Mouse (Mus musculus) limb, embryonic 11.5 days (tissue): Measurements from ENCODE around the gene Pdcd4. TPM values are rescaled to one million over a fixed set of nuclear protein-coding genes. Genes with fewer than 3 reads are reported as not detected.

Experiments used
- ATAC-seq: fragments of 200-750 bp; cut with Nextera tagmentation; 2 replicates; pipeline ENCODE4 v1.8.0; 2017; ENCODE audit warnings: low read depth; ENCODE audit not compliant: insufficient number of reproducible peaks, low FRiP score, low TSS enrichment
- DNase-seq: peaks from one replicate; pipeline ENCODE4 v3.0.0-alpha.2; 2015; ENCODE audit warnings: low spot score
- H3K27ac ChIP-seq: fragments of 300-500 bp; sonication (generic); replicated peaks from 2 replicates; pipeline ENCODE4 v1.5.1; 2014; ENCODE audit warnings: low read depth, mild to moderate bottlenecking, low read length
- H3K27me3 ChIP-seq: fragments of 300-500 bp; sonication (generic); 2 replicates; pipeline ENCODE4 v1.6.1; 2014; ENCODE audit warnings: mild to moderate bottlenecking, low read length, mixed read lengths; ENCODE audit not compliant: control insufficient read depth, insufficient read depth
- H3K36me3 ChIP-seq: fragments of 300-500 bp; sonication (generic); 2 replicates; pipeline ENCODE4 v1.6.1; 2014; ENCODE audit warnings: mild to moderate bottlenecking, low read length, moderate library complexity, mixed read lengths; ENCODE audit not compliant: control insufficient read depth, insufficient read depth
- H3K4me1 ChIP-seq: fragments of 300-500 bp; sonication (generic); 2 replicates; pipeline ENCODE4 v1.6.1; 2014; ENCODE audit warnings: low read length, mixed read lengths; ENCODE audit not compliant: control insufficient read depth, insufficient read depth
- H3K4me2 ChIP-seq: fragments of 300-500 bp; sonication (generic); 2 replicates; pipeline ENCODE4 v1.6.1; 2014; ENCODE audit warnings: low read depth, mild to moderate bottlenecking, moderate library complexity; ENCODE audit not compliant: severe bottlenecking
- H3K4me3 ChIP-seq: fragments of 300-500 bp; sonication (generic); 2 replicates; pipeline ENCODE4 v1.5.1; 2014; ENCODE audit warnings: low read depth, low read length
- H3K9ac ChIP-seq: fragments of 300-500 bp; sonication (generic); 2 replicates; pipeline ENCODE4 v1.6.1; 2014; ENCODE audit warnings: mild to moderate bottlenecking, low read length
- H3K9me3 ChIP-seq: fragments of 300-500 bp; sonication (generic); 2 replicates; pipeline ENCODE4 v1.6.1; 2016; ENCODE audit warnings: low read length; ENCODE audit not compliant: control insufficient read depth
- WGBS: fragments of 180-500 bp; shearing (Covaris S2); extraction: QIAGEN DNeasy Blood & Tissue Kit; methylation state at CpG from one replicate; pipeline ENCODE4 v1.1.7; 2014; 5-methylcytosine and 5-hydroxymethylcytosine counted together
- polyA plus RNA-seq: library from polyadenylated mRNA; unstranded; fragments of >200 nt; fragmentation: Nextera tagmentation; extraction: Ambion mirVana; gene quantifications from 2 replicates; pipeline ENCODE4 v1.2.1, GENCODE M21; 2014

Pdcd4 gene
- polyA plus RNA-seq, 1 experiment from 2014 or later = 75.5 TPM

DNA sequence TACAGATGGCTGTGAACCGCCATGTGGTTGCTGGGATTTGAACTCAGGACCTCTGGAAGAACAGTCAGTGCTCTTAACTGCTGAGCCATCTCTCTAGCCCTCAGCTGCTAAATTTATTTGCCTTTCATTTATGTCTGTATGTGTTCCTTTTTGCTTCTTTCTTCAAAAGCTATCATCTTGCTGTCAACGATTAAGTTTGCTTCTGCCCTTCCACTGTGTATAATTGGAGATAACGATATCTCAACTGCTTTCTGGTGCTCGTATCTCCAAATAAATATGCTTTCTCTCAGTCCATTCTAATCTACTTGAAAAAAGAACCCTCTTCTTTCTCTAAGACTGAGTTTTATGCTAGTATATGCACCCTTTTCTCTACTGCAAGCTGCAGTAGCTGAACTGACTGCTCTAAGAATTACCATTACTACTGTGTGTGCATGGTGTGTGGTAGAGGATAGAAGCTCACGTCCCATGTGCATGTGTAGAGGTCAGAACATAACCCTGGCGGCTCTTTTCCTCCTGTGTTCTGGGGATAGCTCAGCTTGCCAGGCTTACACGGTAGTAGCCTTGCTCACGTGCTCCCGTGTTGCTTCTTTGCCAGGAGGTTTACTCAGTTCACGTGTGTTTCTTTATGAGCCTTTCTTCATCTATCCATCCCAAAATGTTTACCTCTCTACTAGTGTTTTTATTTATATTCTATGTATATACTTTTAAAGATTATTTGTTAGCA is 73.0 kb downstream of the Pdcd4 start:
- DNase-seq (no peak), ATAC-seq (no peak)
- H3K36me3 ChIP-seq = no peaks in the 10 kb centered on the region
- no peaks in the 10 kb centered on the region for H3K27me3 ChIP-seq
- H3K4me1 ChIP-seq = no peaks in the 10 kb centered on the region
- H3K27ac ChIP-seq = no peak overlapping the region
- no peak overlapping the region for H3K4me2 ChIP-seq
- 92% methylated on average over 10 of the region's 10 CpGs for WGBS
- no peaks in the 10 kb centered on the region for H3K9me3 ChIP-seq
- H3K4me3 ChIP-seq = no peak overlapping the region
- no peak overlapping the region for H3K9ac ChIP-seq

DNA sequence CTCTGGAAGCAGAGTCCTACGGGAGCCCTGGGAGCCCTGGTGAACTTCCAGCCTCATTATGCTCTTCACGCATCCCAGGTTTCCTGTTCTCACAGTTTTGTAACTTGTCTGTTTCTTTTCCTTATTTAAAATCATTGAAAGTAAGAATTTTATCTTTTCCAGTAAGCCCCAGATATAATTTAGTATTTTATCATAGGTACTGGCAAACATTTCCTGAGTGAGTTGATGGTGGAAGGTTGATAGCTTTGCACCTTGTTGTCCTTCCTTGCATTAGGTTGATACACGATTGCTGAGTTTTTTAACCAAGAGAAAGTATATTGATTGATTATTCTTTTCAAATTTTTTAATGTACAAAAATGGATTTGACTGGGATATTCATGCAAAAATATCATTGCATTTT is 77.2 kb downstream of the Pdcd4 start:
- no peaks in the 10 kb centered on the region; the same call in 1 of the 2 replicates for H3K4me1 ChIP-seq
- H3K27me3 ChIP-seq = no peaks in the 10 kb centered on the region
- H3K4me3 ChIP-seq = no peak overlapping the region
- no peak overlapping the region for H3K4me2 ChIP-seq
- no peak overlapping the region for H3K9ac ChIP-seq
- H3K9me3 ChIP-seq = no peaks in the 10 kb centered on the region
- ATAC-seq (no peak), DNase-seq (no peak)
- WGBS = 95% methylated on average over 3 of the region's 3 CpGs
- H3K36me3 ChIP-seq = no peaks in the 10 kb centered on the region
- no peak overlapping the region for H3K27ac ChIP-seq

DNA sequence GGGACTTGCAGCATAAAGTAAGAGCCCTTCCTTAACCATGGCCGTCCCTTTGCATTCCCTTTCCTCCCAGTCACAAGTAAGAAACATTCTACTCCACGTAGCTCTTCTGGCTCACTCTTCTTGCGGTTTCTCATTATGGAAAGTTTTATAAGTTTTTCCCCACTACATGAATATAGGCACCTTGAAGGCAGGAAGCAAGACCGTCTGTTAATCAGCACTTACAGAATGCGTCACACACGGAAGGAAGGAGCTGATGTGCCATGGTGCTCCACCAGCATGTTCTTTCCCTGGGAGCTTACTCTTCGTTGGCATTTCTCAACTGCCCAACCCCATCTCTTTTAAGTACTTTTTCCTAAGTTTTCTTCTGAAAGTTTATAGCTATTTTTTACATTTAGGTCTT is 79.9 kb downstream of the Pdcd4 start:
- Histone ChIP-seq H3K4me2 (no peak overlapping the region), H3K27ac (no peak overlapping the region), H3K4me3 (no peak overlapping the region), H3K36me3 (no peaks in the 10 kb centered on the region; the same call in 1 of the 2 replicates), H3K27me3 (no peaks in the 10 kb centered on the region), H3K4me1 (peaks cover 4% of the 10 kb centered on the region; the same call in 1 of the 2 replicates), H3K9me3 (no peaks in the 10 kb centered on the region; the same call in 1 of the 2 replicates), H3K9ac (no peak overlapping the region)
- no peak for DNase-seq
- no peak for ATAC-seq
- 83% methylated on average over 7 of the region's 7 CpGs for WGBS

DNA sequence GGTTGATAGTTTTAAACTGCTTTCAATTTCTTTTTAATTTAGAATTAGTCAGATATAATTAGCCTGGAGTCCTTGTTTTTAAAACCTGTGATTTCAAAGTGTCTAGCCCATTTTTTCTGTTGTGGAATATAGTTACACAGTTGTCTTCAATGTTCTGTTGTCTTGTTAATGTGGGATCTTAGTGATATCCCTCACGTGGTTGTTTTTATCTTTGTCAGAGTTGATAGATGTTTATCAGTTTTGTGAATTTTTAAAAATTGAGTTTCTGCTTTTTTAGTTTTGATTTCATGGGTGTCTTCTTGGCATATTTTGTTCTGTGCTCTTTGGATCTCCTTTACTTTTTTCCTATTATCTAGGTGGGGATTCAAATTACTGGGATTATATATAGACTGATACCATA is 81.6 kb downstream of the Pdcd4 start:
- ATAC-seq = no peak

More for the DNA sequence above, 81.6 kb downstream of the Pdcd4 start:
- Histone ChIP-seq H3K4me1 (peaks cover 4% of the 10 kb centered on the region; the same call in 1 of the 2 replicates), H3K4me2 (no peak overlapping the region), H3K27me3 (no peaks in the 10 kb centered on the region), H3K9ac (no peak overlapping the region), H3K36me3 (no peaks in the 10 kb centered on the region; the same call in 1 of the 2 replicates), H3K27ac (no peak overlapping the region), H3K4me3 (no peak overlapping the region), H3K9me3 (no peaks in the 10 kb centered on the region; the same call in 1 of the 2 replicates)
- WGBS = 85% methylated on average over 1 of the region's 1 CpGs
- DNase-seq = no peak

Other genes starting within 250 kb of the Pdcd4 start
- gene Rbm20, start 214.9 kb upstream of the Pdcd4 start, polyA plus RNA-seq = 2.4 and 2.7 TPM in 2 replicates
- gene Shoc2, start 52.1 kb downstream of the Pdcd4 start, polyA plus RNA-seq = 52.3 and 60.8 TPM in 2 replicates
- gene Bbip1, start 52.4 kb downstream of the Pdcd4 start, polyA plus RNA-seq = 98.0 and 100 TPM in 2 replicates
- 0.14 TPM in 1 of 2 replicates, not detected in the other for gene Adra2a, start 151.9 kb downstream of the Pdcd4 start, polyA plus RNA-seq